Mouse (Mus musculus): ENCODE results near the gene Sf1. TPM values are rescaled to one million over a fixed set of nuclear protein-coding genes. Genes with fewer than 3 reads are reported as not detected.

The Sf1 gene
- total RNA-seq, 2 experiments from 2014 or later: 231 to 244 TPM

- peak; percentile 91 for DNase-seq
Observed at GRCm38 (mm10) chr19:6373539-6374400, 10.3 kb downstream of the Sf1 start.

GRCm38 (mm10) chr19:6374571-6374970 is 11.1 kb downstream of the Sf1 start:
- no peak for DNase-seq
- intact Hi-C loops (cut with DNase I): no loop called here

More at GRCm38 (mm10) chr19:6373539-6374400, 10.3 kb downstream of the Sf1 start:
- intact Hi-C loops (cut with DNase I): no loop called here

- intact Hi-C loops (cut with DNase I): no loop called here
- DNase-seq: no peak
Observed at GRCm38 (mm10) chr19:6375423-6376254, 12.1 kb downstream of the Sf1 start.

GRCm38 (mm10) chr19:6376255-6376564 is 12.7 kb downstream of the Sf1 start:
- intact Hi-C loops (cut with DNase I): no loop called here

GRCm38 (mm10) chr19:6376643-6377042 is 13.2 kb downstream of the Sf1 start:
- no peak for DNase-seq
- intact Hi-C loops (cut with DNase I): no loop called here

More at GRCm38 (mm10) chr19:6376255-6376564, 12.7 kb downstream of the Sf1 start:
- peak; percentile 81 for DNase-seq

- intact Hi-C loops (cut with DNase I): no loop called here
- no peak for DNase-seq
Observed at GRCm38 (mm10) chr19:6377327-6378040, 14.0 kb downstream of the Sf1 start.

GRCm38 (mm10) chr19:6380411-6381166 is 17.1 kb downstream of the Sf1 start:
- no peak for DNase-seq
- intact Hi-C loops (cut with DNase I): no loop called here

- intact Hi-C loops (cut with DNase I): no loop called here
- no peak for DNase-seq
Observed at GRCm38 (mm10) chr19:6381238-6381637, 17.7 kb downstream of the Sf1 start.

- no peak for DNase-seq
- intact Hi-C loops (cut with DNase I): no loop called here
Observed at GRCm38 (mm10) chr19:6382323-6382924, 18.9 kb downstream of the Sf1 start.

- intact Hi-C loops (cut with DNase I): no loop called here
- no peak for DNase-seq
Observed at GRCm38 (mm10) chr19:6383470-6383869, 20.0 kb downstream of the Sf1 start.

- peak; percentile 52 for DNase-seq
Observed at GRCm38 (mm10) chr19:6384128-6384527, 20.6 kb downstream of the Sf1 start, which contains the start of gene Pygm. TSS of gene Pygm (plus strand) at chr19:6384399.

GRCm38 (mm10) chr19:6384954-6385353 is 21.5 kb downstream of the Sf1 start:
- no peak for DNase-seq
- intact Hi-C loops (cut with DNase I): no loop called here

More at GRCm38 (mm10) chr19:6384128-6384527, 20.6 kb downstream of the Sf1 start, which contains the start of gene Pygm:
- intact Hi-C loops (cut with DNase I): no loop called here

GRCm38 (mm10) chr19:6385419-6385818 is 21.9 kb downstream of the Sf1 start:
- intact Hi-C loops (cut with DNase I): no loop called here
- no peak for DNase-seq

- intact Hi-C loops (cut with DNase I): no loop called here
- no peak for DNase-seq
Observed at GRCm38 (mm10) chr19:6385821-6386220, 22.3 kb downstream of the Sf1 start.

GRCm38 (mm10) chr19:6386234-6386633 is 22.7 kb downstream of the Sf1 start:
- DNase-seq: no peak
- intact Hi-C loops (cut with DNase I): no loop called here

- intact Hi-C loops (cut with DNase I): no loop called here
- DNase-seq: no peak
Observed at GRCm38 (mm10) chr19:6388006-6388405, 24.5 kb downstream of the Sf1 start.

GRCm38 (mm10) chr19:6389803-6390202 is 26.3 kb downstream of the Sf1 start:
- intact Hi-C loops (cut with DNase I): no loop called here
- no peak for DNase-seq

- intact Hi-C loops (cut with DNase I): no loop called here
- DNase-seq: no peak
Observed at GRCm38 (mm10) chr19:6390251-6390650, 26.8 kb downstream of the Sf1 start.

GRCm38 (mm10) chr19:6392743-6393393 is 29.4 kb downstream of the Sf1 start:
- DNase-seq: no peak
- intact Hi-C loops (cut with DNase I): no loop called here

Data from left cerebral cortex, postnatal 4 days (tissue).